Mouse (Mus musculus): ENCODE measurements around the gene Cabp7.

- TF ChIP-seq ZC3H11A (IDR thresholded peaks at IDR 0.05; ENCODE audit: borderline replicate concordance, low read depth, low read length), result no peak
- TF ChIP-seq CHD2 (IDR thresholded peaks at IDR 0.05; ENCODE audit: low read depth, low read length), result no peak
- TF ChIP-seq MAFK (IDR thresholded peaks at IDR 0.05; ENCODE audit: insufficient read depth, low read depth, low read length), result no peak
Observed at GRCm38 (mm10) chr11:4789691-4790090, 43.1 kb upstream of the Cabp7 start.
